Mouse (Mus musculus): ENCODE results near the gene Gm49776. TPM values are rescaled to one million over a fixed set of nuclear protein-coding genes. Genes with fewer than 3 reads are reported as not detected.

Gene Gm49776
- polyA plus RNA-seq, 1 experiment: 0.46 TPM

GRCm38 (mm10) chr16:18231451-18231850 is 26.7 kb downstream of the Gm49776 start:
- peaks cover 73% of the 10 kb centered on the region for H3K79me2 ChIP-seq (ENCODE audit: control insufficient read depth, insufficient read depth)
- H3ac ChIP-seq (ENCODE audit: control insufficient read depth, insufficient read length, low read depth): no peak overlapping the region
- H3K27me3 ChIP-seq (ENCODE audit: control insufficient read depth, insufficient read depth, insufficient read length): no peaks in the 10 kb centered on the region
- no peak for TF ChIP-seq CTCF (IDR thresholded peaks at IDR 0.05; ENCODE audit: control insufficient read depth, insufficient read depth, insufficient read length)
- no peak for TF ChIP-seq MYOG (IDR thresholded peaks at IDR 0.05; ENCODE audit: control insufficient read depth, extremely low read depth, insufficient read length)
- no peak for TF ChIP-seq USF1 (IDR thresholded peaks at IDR 0.05; ENCODE audit: low read depth)
- TF ChIP-seq MAX (IDR thresholded peaks at IDR 0.05): no peak
- no peak for TF ChIP-seq FOSL1 (IDR thresholded peaks at IDR 0.05; ENCODE audit: insufficient read depth, low read length, poor library complexity, severe bottlenecking)
- TF ChIP-seq MYOD1 (IDR thresholded peaks at IDR 0.05; ENCODE audit: control insufficient read depth, insufficient read length, low read depth): no peak
- no peak for TF ChIP-seq CEBPB (IDR thresholded peaks at IDR 0.05; ENCODE audit: low read depth)
- peaks cover 11% of the 10 kb centered on the region for H3K36me3 ChIP-seq (ENCODE audit: control insufficient read depth, insufficient read depth)
- no peak overlapping the region for H3K4me3 ChIP-seq (ENCODE audit: insufficient read depth, poor library complexity, severe bottlenecking)
- H3K79me3 ChIP-seq (ENCODE audit: low read depth): peaks cover 47% of the 10 kb centered on the region

GRCm38 (mm10) chr16:18231047-18231446 is 27.1 kb downstream of the Gm49776 start:
- Histone ChIP-seq H3K79me2 (ENCODE audit: control insufficient read depth, insufficient read depth) (peaks cover 73% of the 10 kb centered on the region), H3ac (ENCODE audit: control insufficient read depth, insufficient read length, low read depth) (no peak overlapping the region), H3K36me3 (ENCODE audit: control insufficient read depth, insufficient read depth) (peaks cover 15% of the 10 kb centered on the region), H3K79me3 (ENCODE audit: low read depth) (peaks cover 47% of the 10 kb centered on the region), H3K4me3 (ENCODE audit: insufficient read depth, poor library complexity, severe bottlenecking) (no peak overlapping the region), H3K27me3 (ENCODE audit: control insufficient read depth, insufficient read depth, insufficient read length) (no peaks in the 10 kb centered on the region)
- TF ChIP-seq CEBPB (IDR thresholded peaks at IDR 0.05; ENCODE audit: low read depth) (no peak), MYOD1 (IDR thresholded peaks at IDR 0.05; ENCODE audit: control insufficient read depth, insufficient read length, low read depth) (no peak), MYOG (IDR thresholded peaks at IDR 0.05; ENCODE audit: control insufficient read depth, extremely low read depth, insufficient read length) (no peak), FOSL1 (IDR thresholded peaks at IDR 0.05; ENCODE audit: insufficient read depth, low read length, poor library complexity, severe bottlenecking) (no peak), MAX (IDR thresholded peaks at IDR 0.05) (no peak), CTCF (IDR thresholded peaks at IDR 0.05; ENCODE audit: control insufficient read depth, insufficient read depth, insufficient read length) (no peak), USF1 (IDR thresholded peaks at IDR 0.05; ENCODE audit: low read depth) (no peak)

- no peak for TF ChIP-seq CTCF (IDR thresholded peaks at IDR 0.05; ENCODE audit: control insufficient read depth, insufficient read depth, insufficient read length)
- no peak for TF ChIP-seq USF1 (IDR thresholded peaks at IDR 0.05; ENCODE audit: low read depth)
- no peak for TF ChIP-seq CEBPB (IDR thresholded peaks at IDR 0.05; ENCODE audit: low read depth)
- no peak for TF ChIP-seq MYOG (IDR thresholded peaks at IDR 0.05; ENCODE audit: control insufficient read depth, extremely low read depth, insufficient read length)
- TF ChIP-seq MAX (IDR thresholded peaks at IDR 0.05): no peak
- TF ChIP-seq MYOD1 (IDR thresholded peaks at IDR 0.05; ENCODE audit: control insufficient read depth, insufficient read length, low read depth): no peak
- no peak for TF ChIP-seq FOSL1 (IDR thresholded peaks at IDR 0.05; ENCODE audit: insufficient read depth, low read length, poor library complexity, severe bottlenecking)
- peaks cover 47% of the 10 kb centered on the region for H3K79me3 ChIP-seq (ENCODE audit: low read depth)
- H3K4me3 ChIP-seq (ENCODE audit: insufficient read depth, poor library complexity, severe bottlenecking): no peak overlapping the region
- no peaks in the 10 kb centered on the region for H3K27me3 ChIP-seq (ENCODE audit: control insufficient read depth, insufficient read depth, insufficient read length)
- H3K36me3 ChIP-seq (ENCODE audit: control insufficient read depth, insufficient read depth): peaks cover 19% of the 10 kb centered on the region
- no peak overlapping the region for H3ac ChIP-seq (ENCODE audit: control insufficient read depth, insufficient read length, low read depth)
- peaks cover 70% of the 10 kb centered on the region for H3K79me2 ChIP-seq (ENCODE audit: control insufficient read depth, insufficient read depth)
These were observed 27.5 kb downstream of the Gm49776 start for GRCm38 (mm10) chr16:18230617-18231016.

GRCm38 (mm10) chr16:18229622-18230021 is 28.5 kb downstream of the Gm49776 start:
- Histone ChIP-seq H3K79me2 (ENCODE audit: control insufficient read depth, insufficient read depth) (peaks cover 61% of the 10 kb centered on the region), H3K27me3 (ENCODE audit: control insufficient read depth, insufficient read depth, insufficient read length) (no peaks in the 10 kb centered on the region), H3ac (ENCODE audit: control insufficient read depth, insufficient read length, low read depth) (no peak overlapping the region), H3K36me3 (ENCODE audit: control insufficient read depth, insufficient read depth) (peaks cover 19% of the 10 kb centered on the region), H3K4me3 (ENCODE audit: insufficient read depth, poor library complexity, severe bottlenecking) (no peak overlapping the region), H3K79me3 (ENCODE audit: low read depth) (peaks cover 47% of the 10 kb centered on the region)
- TF ChIP-seq USF1 (IDR thresholded peaks at IDR 0.05; ENCODE audit: low read depth): no peak
- TF ChIP-seq MAX (IDR thresholded peaks at IDR 0.05): no peak
- TF ChIP-seq MYOD1 (IDR thresholded peaks at IDR 0.05; ENCODE audit: control insufficient read depth, insufficient read length, low read depth): no peak
- no peak for TF ChIP-seq MYOG (IDR thresholded peaks at IDR 0.05; ENCODE audit: control insufficient read depth, extremely low read depth, insufficient read length)
- TF ChIP-seq FOSL1 (IDR thresholded peaks at IDR 0.05; ENCODE audit: insufficient read depth, low read length, poor library complexity, severe bottlenecking): no peak
- no peak for TF ChIP-seq CTCF (IDR thresholded peaks at IDR 0.05; ENCODE audit: control insufficient read depth, insufficient read depth, insufficient read length)
- TF ChIP-seq CEBPB (IDR thresholded peaks at IDR 0.05; ENCODE audit: low read depth): no peak

- peaks cover 19% of the 10 kb centered on the region for H3K36me3 ChIP-seq (ENCODE audit: control insufficient read depth, insufficient read depth)
- H3K4me3 ChIP-seq (ENCODE audit: insufficient read depth, poor library complexity, severe bottlenecking): no peak overlapping the region
- H3ac ChIP-seq (ENCODE audit: control insufficient read depth, insufficient read length, low read depth): no peak overlapping the region
- TF ChIP-seq MYOD1 (IDR thresholded peaks at IDR 0.05; ENCODE audit: control insufficient read depth, insufficient read length, low read depth) (no peak), MAX (IDR thresholded peaks at IDR 0.05) (no peak), CEBPB (IDR thresholded peaks at IDR 0.05; ENCODE audit: low read depth) (no peak), USF1 (IDR thresholded peaks at IDR 0.05; ENCODE audit: low read depth) (no peak), MYOG (IDR thresholded peaks at IDR 0.05; ENCODE audit: control insufficient read depth, extremely low read depth, insufficient read length) (no peak), FOSL1 (IDR thresholded peaks at IDR 0.05; ENCODE audit: insufficient read depth, low read length, poor library complexity, severe bottlenecking) (no peak), CTCF (IDR thresholded peaks at IDR 0.05; ENCODE audit: control insufficient read depth, insufficient read depth, insufficient read length) (no peak)
- H3K27me3 ChIP-seq (ENCODE audit: control insufficient read depth, insufficient read depth, insufficient read length): no peaks in the 10 kb centered on the region
- H3K79me3 ChIP-seq (ENCODE audit: low read depth): peaks cover 40% of the 10 kb centered on the region
- peaks cover 53% of the 10 kb centered on the region for H3K79me2 ChIP-seq (ENCODE audit: control insufficient read depth, insufficient read depth)
These were observed 29.3 kb downstream of the Gm49776 start for GRCm38 (mm10) chr16:18228856-18229255.

Data from C2C12 (cell line).